Mouse (Mus musculus) hindlimb bud, embryonic 11.5 days (tissue): ENCODE data around the gene Gm26602.
"Not testable (repeated sequence)": the region's sequence is repeated elsewhere in the genome, so short reads cannot be mapped to it uniquely, and the experiment has no call there.

Experiments
- DNase-seq: peaks from one replicate; pipeline ENCODE4 v3.0.0-alpha.2; 2012; ENCODE audit warnings: low read depth, low spot score; ENCODE audit errors: extremely low spot score

Gm26602 gene

GRCm38 (mm10) chr10:79884938-79885337 lies 25.7 kb upstream of the Gm26602 start:
- not testable (repeated sequence) for DNase-seq

- DNase-seq: no peak
Measured at GRCm38 (mm10) chr10:79886054-79886453, 24.6 kb upstream of the Gm26602 start, which contains the start of gene Elane. Gene Elane, plus strand, starts transcription at chr10:79886247.

- no peak for DNase-seq
Measured at GRCm38 (mm10) chr10:79886611-79887010, 24.0 kb upstream of the Gm26602 start.

- no peak for DNase-seq
Measured at GRCm38 (mm10) chr10:79889386-79889785, 21.3 kb upstream of the Gm26602 start.

GRCm38 (mm10) chr10:79890670-79891069 lies 20.0 kb upstream of the Gm26602 start, which contains the start of gene Cfd:
Gene Cfd, plus strand, starts transcription at chr10:79890853.
- DNase-seq: no peak

GRCm38 (mm10) chr10:79892451-79893118 lies 18.1 kb upstream of the Gm26602 start:
- not testable (repeated sequence) for DNase-seq

GRCm38 (mm10) chr10:79896306-79896705 lies 14.3 kb upstream of the Gm26602 start:
- no peak for DNase-seq

GRCm38 (mm10) chr10:79896814-79897213 lies 13.8 kb upstream of the Gm26602 start:
- DNase-seq: no peak

- no peak for DNase-seq
Measured at GRCm38 (mm10) chr10:79897316-79898245, 13.1 kb upstream of the Gm26602 start.

- no peak for DNase-seq
Measured at GRCm38 (mm10) chr10:79900951-79901410, 9.7 kb upstream of the Gm26602 start.

- no peak for DNase-seq
Measured at GRCm38 (mm10) chr10:79906712-79907111, 3.9 kb upstream of the Gm26602 start.

- no peak for DNase-seq
Measured at GRCm38 (mm10) chr10:79907415-79907814, 3.2 kb upstream of the Gm26602 start.

- peak; percentile 88 for DNase-seq
Measured at GRCm38 (mm10) chr10:79908167-79909091, 2.2 kb upstream of the Gm26602 start, which contains the start of gene Med16. Gene Med16, minus strand, starts transcription at chr10:79908923.

- no peak for DNase-seq
Measured at GRCm38 (mm10) chr10:79909092-79909922, 1.3 kb upstream of the Gm26602 start.

GRCm38 (mm10) chr10:79912412-79912811 lies 1.8 kb downstream of the Gm26602 start:
- no peak for DNase-seq

- DNase-seq: no peak
Measured at GRCm38 (mm10) chr10:79914131-79914947, 3.7 kb downstream of the Gm26602 start.

GRCm38 (mm10) chr10:79914948-79915596 lies 4.4 kb downstream of the Gm26602 start:
- DNase-seq: no peak

- DNase-seq: no peak
Measured at GRCm38 (mm10) chr10:79916081-79916480, 5.4 kb downstream of the Gm26602 start.
